Comparison of ENCODE assay signal across 9 mouse cellular contexts in genomic region chr17:29015638-29016037, GRCm38 (mm10). TPM values are rescaled to one million over a fixed set of nuclear protein-coding genes. Genes with fewer than 3 reads are reported as not detected.
DNase-seq lines count a peak whose midpoint lies in the region; ATAC-seq and TF ChIP-seq lines count a peak whose summit lies in the region.
"Had no signal": no experiment of that assay in that cellular context is flagged by ENCODE, and none has a peak within 500 bp of the region (broad histone marks: within the 10 kb centered on the region; RNA-seq: fewer than 3 reads in every experiment).

No protein-coding gene starts in this region.

- TF ChIP-seq CTCF in MEL (IDR thresholded peaks at IDR 0.05 in 2 of 3, conservative IDR thresholded peaks at IDR 0.05 in 1 of 3; ENCODE audit: control insufficient read depth in 1 of 3, insufficient read depth in 1 of 3, low read depth in 2 of 3, low read length in 3 of 3, poor library complexity in 1 of 3, severe bottlenecking in 1 of 3) = peak; percentile 64 to 84 (median 68)
- peak; percentile 72; the same call in 1 of the 2 replicates for TF ChIP-seq CTCF in small intestine, adult 2 months (IDR thresholded peaks at IDR 0.05; ENCODE audit: extremely low read depth, insufficient read length, insufficient replicate concordance, low read depth, low read length)

- TF ChIP-seq EP300 in MEL (IDR thresholded peaks at IDR 0.05; ENCODE audit: low read depth in 1 of 2, low read length in 2 of 2) = no peak

- no peak overlapping the region for H3K4me3 ChIP-seq in hindbrain, embryonic 10.5 days
- no peak overlapping the region for H3K4me3 ChIP-seq in hindbrain, embryonic 13.5 days
- no peak overlapping the region for H3K4me3 ChIP-seq in MEL (ENCODE audit: control insufficient read depth in 1 of 2, insufficient read depth in 1 of 2, low read depth in 2 of 2, low read length in 2 of 2)
- H3K4me3 ChIP-seq in small intestine, adult 2 months (ENCODE audit: low read depth, low read length) = no peak overlapping the region
- H3K4me3 ChIP-seq: megakaryocyte, embryonic 14.5 days had no signal

- ATAC-seq in hindbrain, embryonic 13.5 days (ENCODE audit: low FRiP score) = no peak
- ATAC-seq in frontal cortex, adult (ENCODE audit: low TSS enrichment) = no peak

- no peaks in the 10 kb centered on the region for H3K27me3 ChIP-seq in hindbrain, embryonic 10.5 days (ENCODE audit: insufficient read depth, poor library complexity, severe bottlenecking)
- H3K27me3 ChIP-seq in hindbrain, embryonic 13.5 days = no peaks in the 10 kb centered on the region
- no peaks in the 10 kb centered on the region for H3K27me3 ChIP-seq in MEL (ENCODE audit: control insufficient read depth in 1 of 2, insufficient read depth in 2 of 2, low read length in 2 of 2)
- no peaks in the 10 kb centered on the region for H3K27me3 ChIP-seq in small intestine, adult 2 months (ENCODE audit: control insufficient read depth, insufficient read depth, low read length)
- H3K27me3 ChIP-seq: megakaryocyte, embryonic 14.5 days had no signal

- DNase-seq in hindbrain, embryonic 10.5 days (ENCODE audit: low spot score) = peak; percentile 37
- DNase-seq in CD4-positive helper T cell, adult 2 months (ENCODE audit: low read depth, low spot score) = peak; percentile 77
- DNase-seq in MEL (ENCODE audit: low read depth, low spot score) = peak; percentile 84
- DNase-seq in kidney, postnatal 10 days = peak; percentile 59
- no peak for DNase-seq in frontal cortex, postnatal 14 days (ENCODE audit: low spot score in 2 of 2)

- peak; percentile 70 for TF ChIP-seq RAD21 in MEL (IDR thresholded peaks at IDR 0.05; ENCODE audit: low read depth, low read length)

- H3K9ac ChIP-seq in hindbrain, embryonic 13.5 days = no peak overlapping the region
- no peak overlapping the region for H3K9ac ChIP-seq in MEL (ENCODE audit: control insufficient read depth, low read depth, low read length, poor library complexity, severe bottlenecking)

- peaks cover 16% of the 10 kb centered on the region for H3K4me1 ChIP-seq in hindbrain, embryonic 10.5 days (replicated peaks)
- H3K4me1 ChIP-seq in hindbrain, embryonic 13.5 days (replicated peaks) = no peaks in the 10 kb centered on the region
- no peaks in the 10 kb centered on the region for H3K4me1 ChIP-seq in MEL (ENCODE audit: control insufficient read depth in 1 of 2, insufficient read depth in 2 of 2, low read length in 2 of 2)
- H3K4me1 ChIP-seq in small intestine, adult 2 months (ENCODE audit: control insufficient read depth, insufficient read depth, insufficient read length, low read length) = peaks cover 3% of the 10 kb centered on the region; the same call in 1 of the 2 replicates

- TF ChIP-seq POLR2A in MEL (IDR thresholded peaks at IDR 0.05; ENCODE audit: control insufficient read depth in 1 of 2, insufficient read depth in 1 of 2, low read depth in 1 of 2, low read length in 2 of 2, poor library complexity in 1 of 2) = no peak
- TF ChIP-seq POLR2A in small intestine, adult 2 months (IDR thresholded peaks at IDR 0.05; ENCODE audit: low read depth, low read length) = no peak

- H3K27ac ChIP-seq in hindbrain, embryonic 10.5 days = no peak overlapping the region
- no peak overlapping the region for H3K27ac ChIP-seq in hindbrain, embryonic 13.5 days
- no peak overlapping the region for H3K27ac ChIP-seq in MEL (ENCODE audit: control insufficient read depth, low read depth, low read length)
- no peak overlapping the region for H3K27ac ChIP-seq in small intestine, adult 2 months (ENCODE audit: insufficient read depth, low read depth, low read length)

- WGBS in hindbrain, embryonic 10.5 days = 23% methylated on average over 2 of the region's 2 CpGs
- WGBS in hindbrain, embryonic 13.5 days = 21% methylated on average over 2 of the region's 2 CpGs
- 70% methylated on average over 2 of the region's 2 CpGs for WGBS in small intestine, adult 2 months

- no peaks in the 10 kb centered on the region for H3K79me2 ChIP-seq in MEL (ENCODE audit: control insufficient read depth, insufficient read depth, low read length, poor library complexity)

- no peaks in the 10 kb centered on the region for H3K36me3 ChIP-seq in hindbrain, embryonic 10.5 days
- H3K36me3 ChIP-seq in hindbrain, embryonic 13.5 days = no peaks in the 10 kb centered on the region
- no peaks in the 10 kb centered on the region for H3K36me3 ChIP-seq in MEL (ENCODE audit: control insufficient read depth in 1 of 2, insufficient read depth in 2 of 2, low read length in 2 of 2)
- H3K36me3 ChIP-seq in small intestine, adult 2 months (ENCODE audit: control insufficient read depth, insufficient read depth, low read length) = no peaks in the 10 kb centered on the region

- H3K9me3 ChIP-seq in hindbrain, embryonic 10.5 days = no peaks in the 10 kb centered on the region
- no peaks in the 10 kb centered on the region for H3K9me3 ChIP-seq in hindbrain, embryonic 13.5 days
- no peaks in the 10 kb centered on the region for H3K9me3 ChIP-seq in MEL (replicated peaks; ENCODE audit: insufficient read depth, low read length)
- H3K9me3 ChIP-seq: megakaryocyte, embryonic 14.5 days had no signal

- no peak overlapping the region for H3K4me2 ChIP-seq in hindbrain, embryonic 13.5 days

TF ChIP-seq in MEL, 35 proteins besides CTCF, POLR2A, EP300 and RAD21:
- TF ChIP-seq SMC3 (IDR thresholded peaks at IDR 0.05; ENCODE audit: low read depth, low read length) (peak; percentile 77), POLR2AphosphoS2 (IDR thresholded peaks at IDR 0.05; ENCODE audit: low read length) (no peak), UBTF (IDR thresholded peaks at IDR 0.05; ENCODE audit: borderline replicate concordance, insufficient read depth, low read depth, low read length) (no peak), ELF1 (IDR thresholded peaks at IDR 0.05; ENCODE audit: low read depth, low read length) (peak; percentile 55), ZC3H11A (IDR thresholded peaks at IDR 0.05; ENCODE audit: low read depth, low read length) (peak; percentile 57)

RNA-seq across cellular contexts. Expression of gene Stk38, which starts 7.8 kb away (rescaled TPM):
- polyA plus RNA-seq in hindbrain, embryonic 10.5 days (2016; fragmentation: Nextera tagmentation; extraction: Ambion mirVana) = 131 and 133 TPM in 2 replicates
- polyA plus RNA-seq in hindbrain, embryonic 13.5 days (2015; fragmentation: Nextera tagmentation; extraction: Ambion mirVana) = 111 and 122 TPM in 2 replicates
- total RNA-seq in MEL (2012; rRNA removed) = 14.4 and 17.1 TPM in 2 replicates
- polyA plus RNA-seq in MEL (2012; ENCODE audit: insufficient read depth in 1 of 2, insufficient read length in 2 of 2, low read depth in 1 of 2, low replicate concordance in 2 of 2, missing spikeins in 1 of 2) = 100 to 1,000 TPM in 1 of 2 experiments, 10 to 100 TPM in 1; 49.3 to 290 TPM
- 35.5 and 105 TPM in 2 replicates for polyA plus RNA-seq in small intestine, adult 2 months (2012; rRNA removed)

RNA-seq across cellular contexts. Expression of gene Srsf3, which starts 16.8 kb away (rescaled TPM):
- 723 and 795 TPM in 2 replicates for polyA plus RNA-seq in hindbrain, embryonic 10.5 days (2016; fragmentation: Nextera tagmentation; extraction: Ambion mirVana)
- polyA plus RNA-seq in hindbrain, embryonic 13.5 days (2015; fragmentation: Nextera tagmentation; extraction: Ambion mirVana) = 506 and 515 TPM in 2 replicates
- 312 and 367 TPM in 2 replicates for total RNA-seq in MEL (2012; rRNA removed)
- 100 to 1,000 TPM; 326 to 556 TPM for polyA plus RNA-seq in MEL (2012; ENCODE audit: insufficient read depth in 1 of 2, insufficient read length in 2 of 2, low read depth in 1 of 2, low replicate concordance in 2 of 2, missing spikeins in 1 of 2)
- polyA plus RNA-seq in small intestine, adult 2 months (2012; rRNA removed) = 35.9 and 69.4 TPM in 2 replicates

Comparison
In these comparisons a context has a peak if more than half of its experiments do, and no peak if none do; other contexts are left out.
1. DNase-seq: peak in hindbrain, embryonic 10.5 days (single experiment), CD4-positive helper T cell, adult 2 months (single experiment), MEL (single experiment) and kidney, postnatal 10 days (single experiment); none in frontal cortex, postnatal 14 days (0 of 2).